In the genomic region with DNA sequence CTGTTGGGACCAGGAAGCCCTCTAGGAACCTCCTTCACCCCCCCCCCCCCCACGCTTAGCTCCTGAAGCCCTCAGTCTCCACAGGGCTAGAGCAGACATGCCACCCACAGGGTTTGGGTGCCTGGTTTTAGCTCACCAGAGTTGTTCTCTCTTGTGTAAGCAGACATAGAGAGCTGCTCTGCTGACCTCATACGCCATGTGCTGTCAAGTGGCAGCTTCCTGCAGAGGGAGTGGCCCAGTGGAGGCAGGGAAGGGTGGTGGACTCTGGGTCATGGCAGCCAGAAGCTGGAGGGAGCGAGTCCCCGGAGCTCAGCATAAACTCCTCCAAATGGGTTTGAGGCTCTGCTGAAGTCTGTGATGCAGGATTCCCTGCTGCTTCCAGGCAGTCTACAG, we compare ENCODE assay signal across 9 mouse cellular contexts. TPM values are rescaled to one million over a fixed set of nuclear protein-coding genes. Genes with fewer than 3 reads are reported as not detected.
A peak's percentile ranks its signal among the peaks of the same experiment; 100 is the strongest.
DNase-seq lines count a peak whose midpoint lies in the region; ATAC-seq and TF ChIP-seq lines count a peak whose summit lies in the region.
"Had no signal": no experiment of that assay in that cellular context is flagged by ENCODE, and none has a peak within 500 bp of the region (broad histone marks: within the 10 kb centered on the region; RNA-seq: fewer than 3 reads in every experiment).

No protein-coding gene starts in this region.

- intact Hi-C loops in heart, postnatal 10 days (cut with DNase I), result no loop called here

- peaks cover 21% of the 10 kb centered on the region for H3K27me3 ChIP-seq in megakaryocyte, embryonic 14.5 days (replicated peaks)
- peaks cover 5% of the 10 kb centered on the region for H3K27me3 ChIP-seq in liver, embryonic 11.5 days (replicated peaks; ENCODE audit: control insufficient read depth, insufficient read depth, low read length)
- no peaks in the 10 kb centered on the region for H3K27me3 ChIP-seq in small intestine, adult 2 months (ENCODE audit: control insufficient read depth, insufficient read depth, low read length)
- H3K27me3 ChIP-seq in midbrain, embryonic 15.5 days (replicated peaks), result no peaks in the 10 kb centered on the region
- H3K27me3 ChIP-seq in hindbrain, postnatal 0 days (ENCODE audit: insufficient read depth, low read length), result no peaks in the 10 kb centered on the region

- H3K27ac ChIP-seq in liver, embryonic 11.5 days (ENCODE audit: low read depth, low read length), result no peak overlapping the region; the same call in 1 of the 2 replicates
- peak overlapping the region; percentile 97 for H3K27ac ChIP-seq in small intestine, adult 2 months (ENCODE audit: insufficient read depth, low read depth, low read length)
- no peak overlapping the region for H3K27ac ChIP-seq in midbrain, embryonic 15.5 days
- no peak overlapping the region for H3K27ac ChIP-seq in hindbrain, postnatal 0 days

- H3K4me1 ChIP-seq in megakaryocyte, embryonic 14.5 days, result peaks cover 76% of the 10 kb centered on the region
- H3K4me1 ChIP-seq in liver, embryonic 11.5 days (replicated peaks; ENCODE audit: control insufficient read depth, insufficient read depth, low read length), result peaks cover 10% of the 10 kb centered on the region
- H3K4me1 ChIP-seq in small intestine, adult 2 months (ENCODE audit: control insufficient read depth, insufficient read depth, insufficient read length, low read length), result peaks cover 53% of the 10 kb centered on the region
- no peaks in the 10 kb centered on the region for H3K4me1 ChIP-seq in midbrain, embryonic 15.5 days
- H3K4me1 ChIP-seq in hindbrain, postnatal 0 days (ENCODE audit: insufficient read depth, low read length), result no peaks in the 10 kb centered on the region

- peak; percentile 60 for DNase-seq in heart, postnatal 10 days
- DNase-seq in liver, embryonic 11.5 days (ENCODE audit: low spot score), result no peak
- no peak for DNase-seq in hindbrain, postnatal 0 days (ENCODE audit: low spot score)
- no peak for DNase-seq in cerebellum, adult 8-10 months
- DNase-seq: right cerebral cortex, adult 18-20 months had no signal

- peaks cover 17% of the 10 kb centered on the region for H3K9me3 ChIP-seq in megakaryocyte, embryonic 14.5 days
- no peaks in the 10 kb centered on the region for H3K9me3 ChIP-seq in liver, embryonic 11.5 days (ENCODE audit: control insufficient read depth, low read length)
- H3K9me3 ChIP-seq in midbrain, embryonic 15.5 days, result no peaks in the 10 kb centered on the region
- no peaks in the 10 kb centered on the region for H3K9me3 ChIP-seq in hindbrain, postnatal 0 days (ENCODE audit: low read length)

- ATAC-seq in megakaryocyte, adult 5-6 weeks (ENCODE audit: poor library complexity, severe bottlenecking), result no peak
- no peak for ATAC-seq in liver, embryonic 11.5 days (replicated peaks; ENCODE audit: low FRiP score)
- ATAC-seq in midbrain, embryonic 15.5 days (replicated peaks), result no peak
- ATAC-seq in hindbrain, postnatal 0 days, result no peak

- H3K4me3 ChIP-seq in megakaryocyte, embryonic 14.5 days (replicated peaks), result peak overlapping the region; percentile 51
- H3K4me3 ChIP-seq in liver, embryonic 11.5 days (ENCODE audit: low read depth, low read length), result no peak overlapping the region
- H3K4me3 ChIP-seq in small intestine, adult 2 months (ENCODE audit: low read depth, low read length), result peak overlapping the region; percentile 24
- H3K4me3 ChIP-seq in midbrain, embryonic 15.5 days, result no peak overlapping the region
- no peak overlapping the region for H3K4me3 ChIP-seq in hindbrain, postnatal 0 days (ENCODE audit: low read length)

- peaks cover 32% of the 10 kb centered on the region for H3K36me3 ChIP-seq in megakaryocyte, embryonic 14.5 days (replicated peaks; ENCODE audit: low read length)
- no peaks in the 10 kb centered on the region for H3K36me3 ChIP-seq in liver, embryonic 11.5 days (ENCODE audit: control insufficient read depth, insufficient read depth, low read length)
- peaks cover 90% of the 10 kb centered on the region for H3K36me3 ChIP-seq in small intestine, adult 2 months (ENCODE audit: control insufficient read depth, insufficient read depth, low read length)
- no peaks in the 10 kb centered on the region for H3K36me3 ChIP-seq in midbrain, embryonic 15.5 days (replicated peaks)
- H3K36me3 ChIP-seq in hindbrain, postnatal 0 days (ENCODE audit: insufficient read depth, low read length), result no peaks in the 10 kb centered on the region

- H3K4me2 ChIP-seq in liver, embryonic 11.5 days, result peak overlapping the region; percentile 17; the same call in 1 of the 2 replicates
- H3K4me2 ChIP-seq in midbrain, embryonic 15.5 days, result no peak overlapping the region
- no peak overlapping the region for H3K4me2 ChIP-seq in hindbrain, postnatal 0 days (ENCODE audit: low read depth, low read length)

- H3K9ac ChIP-seq in liver, embryonic 11.5 days (ENCODE audit: low read depth, low read length), result no peak overlapping the region
- H3K9ac ChIP-seq in midbrain, embryonic 15.5 days, result no peak overlapping the region
- H3K9ac ChIP-seq in hindbrain, postnatal 0 days (replicated peaks; ENCODE audit: low read length), result no peak overlapping the region

- WGBS in liver, embryonic 11.5 days, result 43% methylated on average over 4 of the region's 4 CpGs
- 16% methylated on average over 4 of the region's 4 CpGs for WGBS in small intestine, adult 2 months
- WGBS in midbrain, embryonic 15.5 days, result 66% methylated on average over 4 of the region's 4 CpGs
- WGBS in hindbrain, postnatal 0 days, result 66% methylated on average over 4 of the region's 4 CpGs

- TF ChIP-seq CTCF in small intestine, adult 2 months (IDR thresholded peaks at IDR 0.05; ENCODE audit: extremely low read depth, insufficient read length, insufficient replicate concordance, low read depth, low read length), result no peak
- no peak for TF ChIP-seq CTCF in hindbrain, postnatal 0 days (IDR thresholded peaks at IDR 0.05; ENCODE audit: low read depth)

- TF ChIP-seq POLR2A in small intestine, adult 2 months (IDR thresholded peaks at IDR 0.05; ENCODE audit: low read depth, low read length), result no peak

RNA-seq across cellular contexts. Expression of a gene that starts 7.7 kb away (rescaled TPM):
- polyA plus RNA-seq in megakaryocyte, embryonic 14.5 days (2012; ENCODE audit: insufficient read depth, low replicate concordance), result 14.6 and 50.7 TPM in 2 replicates
- 167 and 175 TPM in 2 replicates for total RNA-seq in megakaryocyte, adult 5-6 weeks (2015)
- total RNA-seq in megakaryocyte, adult 5-6 weeks (2017), result 282 and 289 TPM in 2 replicates
- total RNA-seq in heart, postnatal 10 days (2021), result 1 to 10 TPM; 6.0 to 7.7 TPM
- 10.5 and 12.3 TPM in 2 replicates for polyA plus RNA-seq in liver, embryonic 11.5 days (2014; fragmentation: Nextera tagmentation; extraction: Ambion mirVana)
- 48.7 and 124 TPM in 2 replicates for polyA plus RNA-seq in small intestine, adult 2 months (2012; rRNA removed)
- 3.7 and 4.0 TPM in 2 replicates for polyA plus RNA-seq in midbrain, embryonic 15.5 days (2015; fragmentation: Nextera tagmentation; extraction: Ambion mirVana)
- total RNA-seq in hindbrain, postnatal 0 days (2014; rRNA removed), result 7.7 and 10.2 TPM in 2 replicates
- polyA plus RNA-seq in hindbrain, postnatal 0 days (2015; fragmentation: Nextera tagmentation; extraction: Ambion mirVana), result 5.2 and 6.2 TPM in 2 replicates

Comparison
In these comparisons a context has a peak if more than half of its experiments do, and no peak if none do; other contexts are left out.
1. H3K4me3 ChIP-seq: peak in megakaryocyte, embryonic 14.5 days (single experiment) and small intestine, adult 2 months (single experiment); none in liver, embryonic 11.5 days (single experiment), midbrain, embryonic 15.5 days (single experiment) and hindbrain, postnatal 0 days (single experiment).
2. DNase-seq: peak in heart, postnatal 10 days (2 of 2); none in liver, embryonic 11.5 days (single experiment), hindbrain, postnatal 0 days (single experiment) and cerebellum, adult 8-10 months (single experiment).